Mouse (Mus musculus) hematopoietic multipotent progenitor cell, adult 10-12 weeks (in vitro differentiated cells): Measurements from ENCODE around the gene Slc46a2. TPM values are rescaled to one million over a fixed set of nuclear protein-coding genes. Genes with fewer than 3 reads are reported as not detected.

Source experiments
- polyA plus RNA-seq: library from polyadenylated mRNA; stranded (reverse); fragments of >175 nt; gene quantifications from 2 replicates; pipeline ENCODE4 v1.2.3, GENCODE M21; 2012; ENCODE audit warnings: low replicate concordance

Slc46a2 gene
- polyA plus RNA-seq: not detected in 2 replicates

DNA sequence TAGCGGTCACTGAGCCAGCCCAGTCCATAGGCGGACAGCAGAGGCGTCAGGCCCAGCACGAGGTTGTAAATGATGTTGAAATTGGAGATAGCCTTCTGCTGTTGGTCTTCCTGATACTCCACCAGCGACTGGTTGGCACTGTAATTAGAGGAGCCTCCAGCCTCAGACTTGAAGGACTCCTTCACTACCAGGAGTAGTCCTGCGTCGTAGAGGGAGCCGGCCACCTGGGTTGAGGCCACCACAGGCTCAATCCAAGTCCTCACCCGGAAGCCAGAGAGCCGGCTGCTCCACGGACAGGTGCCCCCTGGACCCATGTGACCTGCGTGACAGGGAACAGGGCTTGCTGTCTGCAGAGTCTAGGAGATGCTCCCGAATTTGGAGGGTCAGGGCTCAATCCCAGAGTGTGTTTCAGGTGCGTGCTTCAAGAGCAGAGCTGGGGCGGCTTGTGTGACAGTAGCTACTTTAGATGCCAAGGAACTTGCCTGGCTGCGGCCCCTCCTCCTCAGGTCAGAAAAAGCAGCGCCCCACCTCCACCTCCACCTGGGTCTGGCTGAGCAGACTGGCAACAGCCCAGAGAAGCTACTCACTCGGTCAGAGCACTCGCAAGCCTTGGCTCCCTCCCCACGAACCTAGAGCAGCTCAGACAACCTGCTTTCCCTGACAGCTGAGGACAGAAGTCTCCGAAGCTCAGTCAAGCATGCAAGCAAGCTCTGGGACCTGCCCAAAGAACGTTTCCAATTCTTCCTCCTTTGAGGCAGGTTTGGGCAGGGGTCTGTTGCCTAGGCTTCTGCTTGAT is at the start of gene Slc46a2:
Gene Slc46a2, minus strand, starts transcription at position 449 of the 796 bp plus-strand sequence.

DNA sequence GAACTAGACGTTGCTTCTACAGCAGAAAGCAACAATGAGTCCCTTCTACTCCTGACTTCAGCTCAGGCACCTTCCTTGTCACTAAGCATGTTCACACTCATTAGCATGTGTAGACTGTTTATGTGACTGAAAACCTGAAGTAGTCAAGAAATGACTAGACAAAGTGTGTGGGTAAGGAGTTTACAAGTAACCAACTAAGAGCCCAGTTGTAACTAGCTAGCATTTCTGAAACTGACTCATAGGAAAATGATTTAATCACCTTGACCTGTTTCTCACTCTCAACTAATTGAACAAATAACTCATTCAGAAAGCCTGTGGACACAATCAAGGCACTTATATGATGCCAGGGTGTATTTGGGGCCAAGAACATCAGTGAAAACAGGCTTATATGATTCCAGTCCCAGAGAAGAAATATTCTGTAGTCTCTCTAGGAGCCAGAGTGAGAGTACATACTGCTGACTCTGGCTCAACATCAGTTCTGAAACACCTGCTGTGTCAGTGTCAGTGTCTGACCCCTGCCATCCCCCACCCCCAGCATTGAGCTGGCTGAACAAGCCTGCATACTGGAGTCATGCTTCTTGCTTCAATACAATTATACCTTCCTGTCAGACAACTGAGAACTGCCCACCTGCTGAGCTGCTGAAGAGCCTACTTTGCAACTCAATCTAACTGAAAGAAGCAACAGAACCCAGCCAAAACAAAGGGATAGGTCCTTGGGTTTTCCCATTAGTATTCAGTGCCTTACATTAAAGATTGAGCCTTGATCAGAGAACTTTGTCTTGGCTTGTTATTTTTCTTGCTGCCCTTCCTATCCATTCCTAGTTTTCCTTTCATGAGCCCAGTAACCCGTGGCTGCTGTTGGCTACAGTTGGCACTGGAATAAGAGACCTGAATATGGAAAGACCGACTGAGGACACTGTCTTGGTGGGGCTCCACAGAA is 48.8 kb upstream of the Slc46a2 start, which contains the start of gene Mup6:
Gene Mup6, plus strand, starts transcription at position 890 of the 940 bp plus-strand sequence.

DNA sequence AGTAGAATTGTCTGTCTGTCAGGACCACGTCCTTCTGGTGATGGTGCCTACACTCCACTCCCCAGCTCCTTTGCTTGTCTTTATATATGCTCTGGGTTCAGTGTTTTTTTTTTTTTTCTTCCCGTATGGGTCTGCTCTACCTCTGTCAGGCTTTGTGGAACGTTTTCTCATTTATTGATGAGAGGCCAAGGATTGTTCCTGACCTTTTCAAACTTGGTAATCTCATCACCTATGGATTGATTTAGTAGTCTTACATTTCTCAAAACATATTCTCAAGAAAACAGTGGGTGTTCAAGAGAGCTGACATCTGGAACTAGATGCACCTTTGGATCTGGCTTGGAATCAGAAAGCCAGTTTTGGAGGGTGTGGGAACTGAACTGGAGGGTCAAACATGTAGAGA is 45.8 kb upstream of the Slc46a2 start, which contains the start of gene Mup4:
Gene Mup4, minus strand, starts transcription at position 101 of the 400 bp plus-strand sequence.

Other genes starting within 250 kb of the Slc46a2 start
- gene Inip, start 113.5 kb downstream of the Slc46a2 start, polyA plus RNA-seq: 21.6 and 22.0 TPM in 2 replicates
- 16.4 and 43.9 TPM in 2 replicates for gene Snx30, start 109.2 kb downstream of the Slc46a2 start, polyA plus RNA-seq
- gene Mup4, start 45.7 kb upstream of the Slc46a2 start, polyA plus RNA-seq: not detected in 2 replicates
- gene Mup6, start 49.2 kb upstream of the Slc46a2 start, polyA plus RNA-seq: not detected in 2 replicates
- gene Mup7, start 155.4 kb upstream of the Slc46a2 start, polyA plus RNA-seq: not detected in 2 replicates
- not detected in 2 replicates for gene Mup2, start 239.2 kb upstream of the Slc46a2 start, polyA plus RNA-seq